Mouse (Mus musculus) ES-E14 (cell line): ENCODE data around the gene Gm11562.

Experiments
- HCFC1 ChIP-seq: IDR thresholded peaks from 2 replicates; pipeline ENCODE4 v1.6.1; 2012; ENCODE audit warnings: low read length, inconsistent platforms, borderline replicate concordance; ENCODE audit not compliant: insufficient read depth
- ZC3H11A ChIP-seq: IDR thresholded peaks from 2 replicates; pipeline ENCODE4 v1.6.1; 2012; ENCODE audit warnings: low read depth, mild to moderate bottlenecking, inconsistent platforms, low read length, borderline replicate concordance
- ZNF384 ChIP-seq: IDR thresholded peaks from 2 replicates; pipeline ENCODE4 v1.6.1; 2012; ENCODE audit warnings: low read depth, low read length, inconsistent platforms

DNA sequence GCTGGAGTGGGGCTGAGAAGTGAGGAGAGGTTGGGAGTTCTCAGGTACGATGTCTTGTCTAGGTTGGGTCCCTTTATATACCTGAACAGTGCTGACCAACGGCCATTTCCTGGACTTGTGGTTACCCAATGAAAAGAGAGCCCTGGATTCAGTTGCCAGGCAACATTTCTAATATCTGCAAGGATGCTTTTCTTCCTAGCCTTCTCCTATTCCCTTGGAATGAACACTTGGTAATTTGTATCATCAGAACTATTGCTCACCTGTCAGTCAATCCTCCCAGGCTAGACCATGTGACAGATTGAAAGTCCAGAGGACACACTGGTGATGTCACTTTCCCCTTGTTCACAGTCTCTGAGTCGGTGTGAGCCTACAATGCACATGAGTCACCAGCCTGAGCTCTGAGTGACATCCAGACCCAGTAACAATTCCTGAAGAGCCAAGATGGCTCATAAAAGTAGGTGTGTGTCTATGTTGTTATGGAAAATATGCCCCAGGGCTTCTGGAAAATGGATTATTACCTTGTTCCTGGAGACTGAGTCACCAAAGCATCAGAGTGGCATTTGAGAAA lies 5.4 kb downstream of the Gm11562 start, which contains the start of gene Krtap2-4:
- TF ChIP-seq HCFC1 (no peak), ZNF384 (no peak), ZC3H11A (no peak)
